Mouse (Mus musculus) liver, embryonic 14.5 days (tissue): Measurements from ENCODE around the gene Wdfy2. TPM values are rescaled to one million over a fixed set of nuclear protein-coding genes. Genes with fewer than 3 reads are reported as not detected.

Experiments used
- ATAC-seq: fragments of 200-750 bp; cut with Nextera tagmentation; 2 replicates; pipeline ENCODE4 v1.8.0; 2017; ENCODE audit warnings: moderate number of reproducible peaks, mild to moderate bottlenecking, moderate library complexity; ENCODE audit not compliant: insufficient read depth
- DNase-seq, 3 experiments: peaks; one replicate each; pipeline ENCODE4 v3.0.0-alpha.2; 2012 to 2013; ENCODE audit warnings: low read depth in 3 of 3, low spot score in 3 of 3
- H3K27ac ChIP-seq: fragments of 300-500 bp; sonication (generic); 2 replicates; pipeline ENCODE4 v1.5.1; 2014; ENCODE audit warnings: moderate library complexity, mild to moderate bottlenecking, control low read depth, inconsistent platforms
- H3K27me3 ChIP-seq: fragments of 300-500 bp; sonication (generic); 2 replicates; pipeline ENCODE4 v1.6.1; 2014; ENCODE audit warnings: mild to moderate bottlenecking, low read length, moderate library complexity; ENCODE audit not compliant: control insufficient read depth, insufficient read depth
- H3K36me3 ChIP-seq: fragments of 300-500 bp; sonication (generic); replicated peaks from 2 replicates; pipeline ENCODE4 v1.6.1; 2014; ENCODE audit warnings: low read depth; ENCODE audit not compliant: control insufficient read depth, insufficient read depth
- H3K4me1 ChIP-seq, 2 experiments: fragments of 200-500 bp in 1 of 2; fragments of 300-500 bp in 1 of 2; sonication (generic) in 1 of 2; replicated peaks; 2 replicates each; pipeline ENCODE4 v1.6.1; 2012 to 2014; ENCODE audit warnings: antibody characterized with exemption in 1 of 2, inconsistent platforms in 1 of 2, low read length in 1 of 2; ENCODE audit not compliant: control insufficient read depth in 2 of 2, insufficient read depth in 2 of 2
- H3K4me2 ChIP-seq: fragments of 300-500 bp; sonication (generic); 2 replicates; pipeline ENCODE4 v1.6.1; 2014; ENCODE audit warnings: low read depth, mild to moderate bottlenecking, control low read depth, moderate library complexity
- H3K4me3 ChIP-seq, 2 experiments: fragments of 200-500 bp in 1 of 2; fragments of 300-500 bp in 1 of 2; sonication (generic) in 1 of 2; 2 replicates each; pipeline ENCODE4 v1.5.1; 2012 to 2014; ENCODE audit warnings: low read depth in 2 of 2, low read length in 2 of 2, mild to moderate bottlenecking in 2 of 2, control low read depth in 1 of 2, inconsistent platforms in 1 of 2, moderate library complexity in 1 of 2; ENCODE audit not compliant: insufficient read depth in 1 of 2
- H3K9ac ChIP-seq: fragments of 300-500 bp; sonication (generic); replicated peaks from 2 replicates; pipeline ENCODE4 v1.6.1; 2014; ENCODE audit warnings: mild to moderate bottlenecking, control low read depth, moderate library complexity
- H3K9me3 ChIP-seq: fragments of 300-500 bp; sonication (generic); 2 replicates; pipeline ENCODE4 v1.6.1; 2016; ENCODE audit warnings: low read length, mixed read lengths; ENCODE audit not compliant: control insufficient read depth
- CTCF ChIP-seq: IDR thresholded peaks from 2 replicates; pipeline ENCODE4 v1.5.1; 2016; ENCODE audit warnings: antibody characterized with exemption, low read depth, control low read depth
- EP300 ChIP-seq: IDR thresholded peaks from 2 replicates; pipeline ENCODE4 v1.6.1; 2016; ENCODE audit warnings: antibody characterized with exemption, low read depth
- WGBS: fragments of 180-500 bp; shearing (Covaris S2); extraction: QIAGEN DNeasy Blood & Tissue Kit; methylation state at CpG from one replicate; pipeline ENCODE4 v1.1.7; 2014; ENCODE audit not compliant: insufficient replicate concordance; 5-methylcytosine and 5-hydroxymethylcytosine counted together
- polyA plus RNA-seq, 2 experiments: library from polyadenylated mRNA; depleted of rRNA in 1 of 2; stranded (reverse) in 1 of 2; unstranded in 1 of 2; fragments of >200 nt; fragmentation: Nextera tagmentation in 1 of 2; extraction: Ambion mirVana in 1 of 2; gene quantifications; 2 replicates each; pipeline versions ENCODE4 v1.2.1 to v1.2.3; 2012 to 2014

Gene Wdfy2
- polyA plus RNA-seq, 2 experiments, result 1.9 to 3.6 TPM

GRCm38 (mm10) chr14:62867576-62867975, 30.1 kb downstream of the Wdfy2 start:
- Histone ChIP-seq H3K9ac (no peak overlapping the region), H3K36me3 (no peaks in the 10 kb centered on the region), H3K4me3 (no peak overlapping the region), H3K4me2 (no peak overlapping the region), H3K9me3 (no peaks in the 10 kb centered on the region), H3K4me1 (peaks cover 0 to 7% of the 10 kb centered on the region in 2 experiments; a peak in 2 of 4 replicates), H3K27ac (no peak overlapping the region), H3K27me3 (no peaks in the 10 kb centered on the region)
- DNase-seq (no peak), ATAC-seq (no peak)
- TF ChIP-seq CTCF, result no peak
- no peak for TF ChIP-seq EP300
- 57% methylated on average over 1 of the region's 1 CpGs for WGBS

DNA sequence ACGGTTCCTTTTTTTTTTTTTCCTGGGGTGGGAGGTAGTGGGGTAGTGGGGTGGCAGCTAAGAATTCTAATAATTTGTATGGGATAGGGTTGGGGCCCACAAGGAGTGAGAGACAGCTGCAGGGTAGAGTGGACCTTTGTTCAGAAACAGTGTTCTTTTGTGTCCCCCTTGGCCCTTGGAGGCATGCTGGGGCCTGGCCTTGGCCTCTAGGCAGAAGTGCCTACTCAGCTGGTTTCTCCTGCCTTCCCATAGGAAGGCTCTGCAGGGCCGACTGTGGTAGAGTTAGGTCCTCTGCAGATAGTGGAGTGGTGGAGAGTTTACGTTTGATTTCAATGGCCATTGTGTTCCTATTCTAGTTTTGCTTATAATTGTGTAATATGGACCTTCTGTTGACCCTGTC, 30.8 kb downstream of the Wdfy2 start:
- ATAC-seq, result no peak
- H3K36me3 ChIP-seq, result no peaks in the 10 kb centered on the region
- no peak for DNase-seq
- peaks cover 0 to 7% of the 10 kb centered on the region in 2 experiments; a peak in 2 of 4 replicates for H3K4me1 ChIP-seq
- no peaks in the 10 kb centered on the region for H3K9me3 ChIP-seq
- 38% methylated on average over 3 of the region's 3 CpGs for WGBS
- no peak overlapping the region for H3K27ac ChIP-seq
- no peak for TF ChIP-seq CTCF
- TF ChIP-seq EP300, result no peak
- H3K27me3 ChIP-seq, result no peaks in the 10 kb centered on the region
- no peak overlapping the region for H3K4me2 ChIP-seq
- no peak overlapping the region for H3K9ac ChIP-seq
- H3K4me3 ChIP-seq, result no peak overlapping the region

DNA sequence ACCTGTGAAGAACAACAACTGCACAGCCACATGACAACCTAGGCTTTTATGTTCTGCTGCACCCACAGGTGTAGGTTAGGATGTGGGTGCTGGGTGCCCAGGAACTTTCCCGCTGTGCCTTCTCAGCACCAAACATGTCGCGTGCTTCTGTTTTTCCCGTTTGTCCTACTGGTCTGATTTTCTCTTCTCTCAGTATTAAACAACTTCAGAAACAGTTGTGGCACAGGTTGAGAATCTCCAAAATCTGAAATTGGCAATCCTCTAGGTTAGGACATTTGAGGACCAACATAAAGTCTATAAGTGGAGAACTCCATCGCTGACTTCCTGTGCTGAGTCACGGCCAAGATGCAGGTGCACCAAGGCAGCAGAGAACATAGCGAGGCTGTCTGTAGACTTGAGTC, 32.8 kb downstream of the Wdfy2 start:
- no peak for ATAC-seq
- no peak overlapping the region for H3K9ac ChIP-seq
- H3K27me3 ChIP-seq, result no peaks in the 10 kb centered on the region
- no peak overlapping the region for H3K27ac ChIP-seq
- DNase-seq, result no peak
- WGBS, result 75% methylated on average over 7 of the region's 7 CpGs
- H3K4me2 ChIP-seq, result no peak overlapping the region
- no peaks in the 10 kb centered on the region for H3K36me3 ChIP-seq
- TF ChIP-seq CTCF (no peak), EP300 (no peak)
- H3K4me3 ChIP-seq, result no peak overlapping the region
- no peaks in the 10 kb centered on the region for H3K9me3 ChIP-seq
- peaks cover 0 to 2% of the 10 kb centered on the region in 2 experiments; a peak in 1 of 4 replicates for H3K4me1 ChIP-seq

GRCm38 (mm10) chr14:62871431-62871830, 34.0 kb downstream of the Wdfy2 start:
- ATAC-seq, result no peak
- 60% methylated on average over 5 of the region's 5 CpGs for WGBS

GRCm38 (mm10) chr14:62871932-62872331, 34.5 kb downstream of the Wdfy2 start:
- Histone ChIP-seq H3K4me2 (no peak overlapping the region), H3K4me3 (no peak overlapping the region), H3K9me3 (no peaks in the 10 kb centered on the region), H3K27ac (no peak overlapping the region), H3K36me3 (no peaks in the 10 kb centered on the region), H3K9ac (no peak overlapping the region), H3K4me1 (peaks cover 4 to 5% of the 10 kb centered on the region in 2 experiments), H3K27me3 (no peaks in the 10 kb centered on the region)
- DNase-seq, result no peak
- TF ChIP-seq CTCF, result no peak
- WGBS, result 46% methylated on average over 2 of the region's 2 CpGs
- ATAC-seq, result no peak

More at GRCm38 (mm10) chr14:62871431-62871830, 34.0 kb downstream of the Wdfy2 start:
- DNase-seq, result no peak
- H3K9ac ChIP-seq, result no peak overlapping the region
- H3K27ac ChIP-seq, result no peak overlapping the region
- no peaks in the 10 kb centered on the region for H3K27me3 ChIP-seq
- H3K4me3 ChIP-seq, result no peak overlapping the region
- H3K9me3 ChIP-seq, result no peaks in the 10 kb centered on the region
- no peak overlapping the region for H3K4me2 ChIP-seq
- no peaks in the 10 kb centered on the region; a peak in 1 of 4 replicates for H3K4me1 ChIP-seq
- TF ChIP-seq EP300, result no peak
- no peak for TF ChIP-seq CTCF
- no peaks in the 10 kb centered on the region for H3K36me3 ChIP-seq
